Mouse (Mus musculus) heart, embryonic 10.5 days (tissue): ENCODE data around the gene Olfm2. TPM values are rescaled to one million over a fixed set of nuclear protein-coding genes. Genes with fewer than 3 reads are reported as not detected.
A peak's percentile ranks its signal among the peaks of the same experiment; 100 is the strongest.

ENCODE experiments used
- DNase-seq: peaks from one replicate; pipeline ENCODE4 v3.0.0-alpha.2; 2017; ENCODE audit warnings: low spot score
- H3K27ac ChIP-seq: fragments of 300-500 bp; sonication (generic); 2 replicates; pipeline ENCODE4 v1.5.1; 2016; ENCODE audit warnings: mild to moderate bottlenecking
- H3K27me3 ChIP-seq: fragments of 300-500 bp; sonication (generic); 2 replicates; pipeline ENCODE4 v1.6.1; 2016; ENCODE audit warnings: mild to moderate bottlenecking; ENCODE audit not compliant: poor library complexity, insufficient read depth, severe bottlenecking
- H3K36me3 ChIP-seq: fragments of 300-500 bp; sonication (generic); 2 replicates; pipeline ENCODE4 v1.6.1; 2016; ENCODE audit warnings: mild to moderate bottlenecking, moderate library complexity
- H3K4me1 ChIP-seq: fragments of 300-500 bp; sonication (generic); 2 replicates; pipeline ENCODE4 v1.6.1; 2016; ENCODE audit warnings: mild to moderate bottlenecking
- H3K4me3 ChIP-seq: fragments of 300-500 bp; sonication (generic); 2 replicates; pipeline ENCODE4 v1.5.1; 2016; ENCODE audit warnings: mild to moderate bottlenecking, moderate library complexity
- H3K9me3 ChIP-seq: fragments of 300-500 bp; sonication (generic); 2 replicates; pipeline ENCODE4 v1.6.1; 2016; ENCODE audit warnings: mild to moderate bottlenecking, moderate library complexity
- WGBS: fragments of 180-500 bp; shearing (Covaris S2); methylation state at CpG from one replicate; pipeline ENCODE4 v1.1.7; 2016; 5-methylcytosine and 5-hydroxymethylcytosine counted together
- polyA plus RNA-seq: library from polyadenylated mRNA; unstranded; fragments of >200 nt; fragmentation: Nextera tagmentation; extraction: Ambion mirVana; gene quantifications from 2 replicates; pipeline ENCODE4 v1.2.1, GENCODE M21; 2016

Gene Olfm2
- polyA plus RNA-seq: 1.3 and 3.2 TPM in 2 replicates

DNA sequence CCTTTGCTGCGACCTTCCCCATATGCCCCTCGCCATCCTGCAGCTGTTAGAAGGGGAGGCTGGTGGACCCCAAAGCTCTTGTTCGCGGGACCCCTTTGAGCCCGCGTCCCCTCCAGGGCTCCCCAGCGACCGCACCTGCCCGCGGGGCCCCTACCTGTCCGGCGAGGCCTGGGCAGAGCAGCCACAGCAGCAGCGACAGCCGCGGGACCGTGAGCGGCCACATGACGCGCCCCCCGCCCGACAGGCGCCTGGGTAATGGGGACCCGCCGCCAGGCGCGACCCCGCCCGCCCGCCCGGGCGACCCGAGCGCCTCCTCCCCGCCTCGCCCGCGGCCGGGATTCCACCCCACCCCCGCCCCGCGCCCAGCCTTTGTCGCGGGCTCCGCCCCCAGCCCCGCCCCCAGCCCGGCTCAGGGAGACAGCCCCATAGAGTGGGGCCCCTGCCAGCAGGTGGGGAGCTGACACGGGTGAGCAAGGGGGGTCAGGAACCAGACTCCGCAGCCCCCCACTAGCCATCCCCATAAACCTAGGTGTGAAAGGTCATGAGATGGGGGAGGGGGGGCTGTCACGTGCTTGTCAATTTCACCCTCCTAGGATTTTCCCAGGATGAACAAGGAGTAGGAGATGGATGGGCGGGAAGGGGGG lies at the start of gene Olfm2:
TSS of gene Olfm2 (minus strand) at position 333 of the 644 bp plus-strand sequence.
- Histone ChIP-seq H3K4me3 (peak within 1 kb of the TSS; percentile 70), H3K27ac (peak within 1 kb of the TSS; percentile 77), H3K9me3 (no peaks in the 10 kb centered on the region), H3K36me3 (no peaks in the 10 kb centered on the region), H3K4me1 (peaks cover 17% of the 10 kb centered on the region), H3K27me3 (peaks cover 71% of the 10 kb centered on the region)
- no peak for DNase-seq
- under 1% methylated on average over 50 of the region's 50 CpGs for WGBS

DNA sequence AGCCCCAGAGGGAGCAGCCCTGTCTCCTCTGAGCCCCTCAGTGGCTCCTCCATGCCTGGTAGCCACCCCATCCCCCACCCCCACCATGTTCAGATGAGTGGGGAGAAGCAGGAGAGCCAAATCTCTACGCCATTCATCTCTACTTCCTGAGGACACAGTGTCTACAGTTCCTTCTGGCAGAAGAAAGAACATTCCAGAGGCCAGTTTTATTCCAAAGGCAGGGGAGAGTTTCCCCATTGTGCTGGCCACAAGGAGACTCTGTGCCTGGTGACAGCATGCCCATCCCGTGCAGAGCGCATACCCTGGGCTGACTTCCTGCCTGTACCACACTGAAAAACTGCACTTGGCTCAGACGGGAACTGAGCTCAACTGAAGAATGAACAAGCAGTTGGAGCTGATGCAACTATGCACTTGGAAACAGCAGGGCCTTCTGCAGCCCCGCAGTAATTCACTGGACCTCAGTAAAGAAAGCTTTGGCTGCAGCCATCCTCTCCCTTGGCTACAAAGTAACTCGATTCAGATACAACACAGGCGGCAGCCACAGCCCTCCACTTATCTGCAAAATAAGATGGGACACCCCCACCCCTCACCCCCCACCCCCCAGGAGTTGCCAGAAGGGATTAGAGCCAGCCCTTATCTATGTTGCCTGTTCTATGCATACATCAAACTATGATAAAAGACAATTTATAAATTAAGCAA lies 48.1 kb upstream of the Olfm2 start:
- 27% methylated on average over 7 of the region's 7 CpGs for WGBS
- no peak overlapping the region for H3K27ac ChIP-seq
- H3K9me3 ChIP-seq: no peaks in the 10 kb centered on the region
- no peak for DNase-seq
- no peaks in the 10 kb centered on the region for H3K36me3 ChIP-seq
- no peak overlapping the region for H3K4me3 ChIP-seq
- no peaks in the 10 kb centered on the region for H3K27me3 ChIP-seq
- H3K4me1 ChIP-seq: peaks cover 10% of the 10 kb centered on the region; the same call in 1 of the 2 replicates

DNA sequence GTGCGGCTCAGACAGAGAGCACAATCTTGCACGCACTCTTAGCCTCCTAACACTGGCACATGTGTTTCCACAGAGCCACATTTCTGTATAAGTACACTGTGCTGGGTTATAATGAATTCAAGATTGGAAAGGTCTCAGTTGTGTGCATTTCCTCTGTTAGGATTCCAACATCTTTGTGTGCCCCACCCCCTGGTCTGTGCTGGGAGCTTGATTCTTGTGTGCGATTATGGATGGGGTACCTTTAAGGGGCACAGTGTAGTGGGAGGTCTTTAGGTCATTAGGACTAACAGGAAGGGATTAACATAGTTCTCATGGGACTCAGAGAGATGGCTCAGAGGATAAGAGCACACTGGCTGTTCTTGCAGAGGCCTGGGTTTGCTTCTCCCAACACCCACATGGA lies 44.2 kb upstream of the Olfm2 start:
- Histone ChIP-seq H3K4me3 (no peak overlapping the region), H3K36me3 (no peaks in the 10 kb centered on the region), H3K9me3 (no peaks in the 10 kb centered on the region), H3K27me3 (no peaks in the 10 kb centered on the region), H3K4me1 (peaks cover 10% of the 10 kb centered on the region; the same call in 1 of the 2 replicates), H3K27ac (no peak overlapping the region)
- WGBS: 69% methylated on average over 3 of the region's 3 CpGs
- no peak for DNase-seq

DNA sequence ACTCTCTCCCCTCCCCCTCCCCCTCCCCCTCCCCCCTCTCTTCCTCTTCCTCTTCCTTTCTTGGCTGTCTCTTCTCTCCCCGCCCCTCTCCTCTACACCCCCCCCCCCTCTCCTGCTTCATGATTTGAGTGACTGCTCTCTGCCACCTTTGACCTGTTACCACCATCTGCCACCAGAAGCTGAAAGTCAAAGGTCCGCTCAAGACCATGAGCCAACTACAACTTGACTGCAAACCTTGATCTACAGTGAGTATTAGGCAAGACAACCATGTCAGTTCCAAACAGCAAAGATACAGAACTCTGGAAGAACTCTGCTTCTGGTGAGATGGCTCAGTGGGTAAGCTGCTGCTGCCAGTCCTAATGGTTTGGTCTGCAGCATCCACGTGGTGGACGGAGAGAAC lies 43.5 kb upstream of the Olfm2 start:
- Histone ChIP-seq H3K27ac (no peak overlapping the region), H3K27me3 (no peaks in the 10 kb centered on the region), H3K4me1 (peaks cover 10% of the 10 kb centered on the region; the same call in 1 of the 2 replicates), H3K9me3 (no peaks in the 10 kb centered on the region), H3K4me3 (no peak overlapping the region), H3K36me3 (no peaks in the 10 kb centered on the region)
- no peak for DNase-seq
- whole genome bisulfite sequencing: 65% methylated on average over 3 of the region's 4 CpGs

DNA sequence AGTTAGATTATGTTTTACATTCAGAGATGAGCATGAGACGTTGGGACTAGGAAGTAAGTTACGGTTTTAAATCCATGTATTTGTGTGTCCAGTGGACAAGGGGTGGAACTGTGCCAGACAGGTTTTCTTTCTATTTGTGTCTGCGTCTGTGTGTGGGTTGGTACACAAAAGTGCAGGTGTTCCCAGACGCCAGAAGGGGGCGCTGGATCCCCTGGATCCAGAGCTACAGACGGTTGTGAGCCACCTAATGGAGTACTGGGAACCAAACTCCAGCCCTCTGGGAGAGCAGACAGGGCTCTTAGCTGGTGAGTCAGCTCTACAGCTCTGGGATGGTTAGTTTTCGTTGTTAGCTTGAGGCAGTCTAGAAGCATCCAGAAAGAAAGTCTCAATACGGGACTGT lies 41.8 kb upstream of the Olfm2 start:
- WGBS: 69% methylated on average over 8 of the region's 8 CpGs
- Histone ChIP-seq H3K27ac (no peak overlapping the region), H3K36me3 (no peaks in the 10 kb centered on the region), H3K9me3 (no peaks in the 10 kb centered on the region), H3K27me3 (no peaks in the 10 kb centered on the region), H3K4me1 (no peaks in the 10 kb centered on the region), H3K4me3 (no peak overlapping the region)
- DNase-seq: no peak

DNA sequence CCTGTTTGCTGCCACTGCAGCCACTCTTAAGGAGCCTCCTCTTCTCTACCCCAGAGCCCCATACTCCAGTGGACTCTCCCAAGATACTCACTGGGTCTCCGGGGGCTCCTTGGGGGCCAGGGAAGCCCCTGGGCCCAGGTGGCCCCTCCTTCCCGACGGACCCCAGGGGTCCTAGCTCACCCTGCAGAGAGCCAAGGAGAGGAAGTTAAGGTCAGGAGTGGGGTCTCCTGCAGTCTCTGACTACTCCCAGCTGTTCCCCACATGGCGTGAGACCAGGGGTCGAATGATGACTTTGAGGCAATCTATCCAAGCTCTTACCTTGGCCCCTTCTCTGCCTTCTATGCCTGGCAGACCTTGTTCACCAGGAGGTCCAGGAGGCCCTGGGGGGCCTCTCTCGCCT lies 38.9 kb upstream of the Olfm2 start:
- H3K27me3 ChIP-seq: no peaks in the 10 kb centered on the region
- H3K4me1 ChIP-seq: no peaks in the 10 kb centered on the region
- no peaks in the 10 kb centered on the region for H3K36me3 ChIP-seq
- peaks cover 2% of the 10 kb centered on the region; the same call in 1 of the 2 replicates for H3K9me3 ChIP-seq
- 70% methylated on average over 6 of the region's 6 CpGs for WGBS
- H3K27ac ChIP-seq: peak overlapping the region; percentile 4; the same call in 1 of the 2 replicates
- no peak for DNase-seq
- H3K4me3 ChIP-seq: no peak overlapping the region

DNA sequence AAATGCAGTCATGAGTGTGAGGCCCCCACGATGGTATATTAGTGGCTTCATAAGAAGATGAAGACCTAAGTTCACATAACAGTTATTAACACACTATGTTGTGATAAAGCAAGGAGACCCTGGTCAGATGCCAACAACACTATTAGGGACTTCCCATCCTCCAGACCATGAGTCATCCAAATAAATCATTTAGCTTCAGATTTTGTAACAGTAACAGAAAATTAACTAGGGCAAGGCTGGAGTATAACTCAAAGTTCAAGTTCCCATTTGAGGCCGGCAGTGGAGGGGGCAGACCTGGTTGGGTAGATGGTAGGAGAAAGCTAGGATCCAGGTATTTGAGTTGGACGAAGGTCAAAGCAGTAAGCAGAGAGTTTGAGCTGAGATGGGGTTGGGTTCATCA lies 35.1 kb upstream of the Olfm2 start:
- no peak for DNase-seq
- no peak overlapping the region for H3K27ac ChIP-seq
- WGBS: 71% methylated on average over 3 of the region's 3 CpGs
- no peak overlapping the region for H3K4me3 ChIP-seq
- no peaks in the 10 kb centered on the region for H3K4me1 ChIP-seq
- no peaks in the 10 kb centered on the region for H3K27me3 ChIP-seq
- H3K36me3 ChIP-seq: no peaks in the 10 kb centered on the region
- peaks cover 2% of the 10 kb centered on the region; the same call in 1 of the 2 replicates for H3K9me3 ChIP-seq

DNA sequence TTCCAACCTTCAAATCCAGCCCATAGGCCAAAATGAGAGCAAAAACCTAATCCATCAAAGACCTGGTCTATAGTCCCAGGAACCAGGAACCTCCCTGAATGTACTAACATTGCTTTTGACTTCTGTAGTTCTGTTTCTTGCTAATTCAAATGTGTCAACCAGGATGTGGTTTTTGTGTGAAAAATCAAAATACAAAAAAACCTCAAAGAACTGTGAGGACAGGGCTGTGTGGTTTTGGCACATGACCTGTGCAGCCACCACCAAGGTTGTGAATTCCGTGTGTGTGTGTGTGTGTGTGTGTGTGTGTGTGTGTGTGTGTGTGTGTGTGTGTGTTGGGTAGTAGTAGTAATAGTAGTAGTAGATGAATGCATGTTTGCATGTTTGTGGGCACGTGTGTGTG lies 19.1 kb upstream of the Olfm2 start:
- 77% methylated on average over 2 of the region's 2 CpGs for WGBS
- Histone ChIP-seq H3K4me1 (0 out of 2 replicates have a peak, but pooled peaks cover 4% of the 10 kb centered on the region), H3K36me3 (no peaks in the 10 kb centered on the region), H3K9me3 (no peaks in the 10 kb centered on the region), H3K27me3 (no peaks in the 10 kb centered on the region), H3K27ac (no peak overlapping the region), H3K4me3 (no peak overlapping the region)
- DNase-seq: no peak

DNA sequence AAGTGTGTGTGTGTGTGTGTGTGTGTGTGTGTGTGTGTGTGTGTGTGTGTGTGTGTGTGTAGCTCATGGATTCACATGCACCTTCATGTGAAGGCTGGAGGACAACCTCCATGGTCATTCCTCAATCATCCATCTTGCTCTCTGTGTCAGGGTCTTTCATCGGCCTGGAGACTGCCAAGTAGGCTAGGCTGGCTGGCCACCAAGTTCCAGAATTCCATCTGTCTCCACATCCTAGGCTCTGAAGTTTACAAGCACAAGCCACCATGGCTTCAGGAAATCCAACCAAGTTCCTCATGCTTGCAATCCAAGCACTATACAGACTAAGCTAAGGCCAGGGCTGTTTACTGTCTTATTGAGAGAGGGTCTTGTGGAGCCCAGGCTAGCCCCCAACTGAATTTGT lies 16.9 kb upstream of the Olfm2 start:
- no peak for DNase-seq
- H3K36me3 ChIP-seq: no peaks in the 10 kb centered on the region
- H3K27ac ChIP-seq: no peak overlapping the region
- H3K4me3 ChIP-seq: no peak overlapping the region
- H3K9me3 ChIP-seq: no peaks in the 10 kb centered on the region
- 0 out of 2 replicates have a peak, but pooled peaks cover 4% of the 10 kb centered on the region for H3K4me1 ChIP-seq
- no peaks in the 10 kb centered on the region; the same call in 1 of the 2 replicates for H3K27me3 ChIP-seq
- WGBS: 89% methylated on average over 1 of the region's 1 CpGs

DNA sequence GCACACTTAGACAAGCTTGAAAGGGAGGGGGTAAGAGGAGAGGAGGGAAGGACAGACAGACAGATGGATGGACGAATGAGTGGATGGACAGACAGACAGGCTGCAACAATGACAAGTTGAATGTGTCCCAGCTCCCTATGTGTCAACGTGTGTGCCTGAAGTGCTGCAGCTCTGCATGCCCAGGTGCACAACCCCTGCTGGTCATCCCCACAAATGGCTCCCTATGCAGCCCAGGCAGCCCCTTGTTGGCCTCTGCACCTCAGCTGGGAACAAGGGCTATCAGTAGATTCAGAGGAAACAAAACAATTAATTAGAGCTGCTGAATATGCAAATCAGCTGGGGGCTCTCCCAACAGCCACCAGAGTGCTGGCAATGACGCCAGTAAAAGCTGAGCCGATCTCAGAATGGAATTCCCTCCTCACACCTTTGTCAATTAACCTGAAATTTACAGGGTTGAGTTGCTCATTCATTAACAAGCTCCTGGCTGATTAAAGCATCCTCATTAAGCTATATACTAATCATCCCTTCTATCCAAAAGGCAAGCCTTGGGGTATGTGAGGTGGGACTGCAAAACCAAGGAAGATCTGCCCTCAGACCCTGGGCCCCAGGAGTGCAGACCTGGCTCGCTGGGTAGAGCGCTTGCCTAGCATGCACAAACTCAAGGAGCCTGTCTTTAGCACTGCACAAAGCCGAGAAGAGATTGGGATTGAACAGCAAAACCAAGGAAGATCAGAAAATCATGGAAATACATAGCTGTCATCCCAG lies 16.2 kb upstream of the Olfm2 start:
- Histone ChIP-seq H3K27me3 (no peaks in the 10 kb centered on the region; the same call in 1 of the 2 replicates), H3K36me3 (no peaks in the 10 kb centered on the region), H3K27ac (no peak overlapping the region), H3K4me1 (0 out of 2 replicates have a peak, but pooled peaks cover 4% of the 10 kb centered on the region), H3K4me3 (no peak overlapping the region), H3K9me3 (no peaks in the 10 kb centered on the region)
- DNase-seq: no peak
- WGBS: 44% methylated on average over 7 of the region's 7 CpGs

DNA sequence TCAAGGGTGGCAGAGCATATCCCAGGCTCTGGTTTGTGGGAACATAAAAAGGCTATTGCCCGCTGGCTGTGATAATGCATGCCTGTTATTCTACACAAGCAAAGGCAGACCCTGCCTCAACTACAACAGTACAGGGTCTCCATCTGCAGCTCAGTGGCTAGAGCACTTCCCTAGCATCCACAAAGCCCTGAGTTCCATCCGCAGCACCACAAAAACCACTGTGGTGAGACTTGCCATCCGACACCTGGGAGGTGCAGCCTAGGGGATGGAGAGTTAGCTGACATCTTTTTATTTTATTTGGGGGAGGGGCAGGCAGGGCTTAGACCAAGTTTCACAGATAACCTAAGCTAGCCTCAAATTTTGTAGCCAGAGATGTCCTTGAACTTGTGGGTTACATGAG lies 15.2 kb upstream of the Olfm2 start:
- no peaks in the 10 kb centered on the region for H3K36me3 ChIP-seq
- no peak for DNase-seq
- H3K27ac ChIP-seq: no peak overlapping the region
- WGBS: 65% methylated on average over 3 of the region's 3 CpGs
- no peak overlapping the region for H3K4me3 ChIP-seq
- no peaks in the 10 kb centered on the region; the same call in 1 of the 2 replicates for H3K27me3 ChIP-seq
- H3K4me1 ChIP-seq: 0 out of 2 replicates have a peak, but pooled peaks cover 4% of the 10 kb centered on the region
- H3K9me3 ChIP-seq: no peaks in the 10 kb centered on the region

DNA sequence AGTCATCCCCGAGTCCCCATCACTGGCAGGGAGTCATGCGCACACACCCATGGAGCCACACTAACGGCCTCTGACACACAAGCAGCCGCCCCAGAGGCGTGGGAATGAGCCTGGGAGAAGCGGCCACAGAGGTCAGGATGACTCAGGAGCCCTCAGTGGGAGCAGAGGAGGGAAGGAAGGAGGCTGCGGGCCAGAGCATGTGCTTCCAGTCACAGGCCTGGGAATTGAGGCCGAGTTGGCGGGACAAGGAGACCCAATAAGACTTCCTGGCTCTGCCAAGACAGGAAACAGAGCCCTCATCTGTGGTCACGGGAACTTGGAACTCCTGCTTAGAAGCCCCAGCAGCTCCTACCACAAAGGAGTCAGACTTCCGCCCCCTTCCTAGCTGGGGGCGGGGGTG lies 14.7 kb upstream of the Olfm2 start:
- no peaks in the 10 kb centered on the region; the same call in 1 of the 2 replicates for H3K27me3 ChIP-seq
- no peak for DNase-seq
- H3K4me3 ChIP-seq: no peak overlapping the region
- 45% methylated on average over 12 of the region's 12 CpGs for WGBS
- H3K9me3 ChIP-seq: no peaks in the 10 kb centered on the region
- H3K4me1 ChIP-seq: 0 out of 2 replicates have a peak, but pooled peaks cover 4% of the 10 kb centered on the region
- no peak overlapping the region for H3K27ac ChIP-seq
- H3K36me3 ChIP-seq: no peaks in the 10 kb centered on the region

DNA sequence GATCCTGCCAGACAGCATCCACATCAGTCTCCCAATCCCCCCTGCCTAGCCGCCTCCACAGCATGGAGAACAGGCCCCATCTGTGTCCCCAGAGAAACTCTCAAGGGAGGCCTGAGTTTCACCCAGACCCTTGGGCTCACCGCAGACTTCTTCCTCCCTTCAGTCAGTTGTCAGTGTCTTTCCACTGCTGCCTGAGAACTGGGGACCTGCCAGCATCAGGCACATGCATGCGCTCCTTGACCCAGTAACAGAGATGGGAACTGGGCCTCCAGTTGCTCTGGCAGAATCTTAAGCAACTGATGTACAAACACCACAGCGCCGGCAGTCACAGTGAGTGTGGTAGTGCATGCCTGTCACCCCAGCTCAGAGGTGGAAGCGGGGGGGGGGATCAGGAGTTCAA lies 12.7 kb upstream of the Olfm2 start:
- H3K27me3 ChIP-seq: no peaks in the 10 kb centered on the region; the same call in 1 of the 2 replicates
- no peak for DNase-seq
- H3K27ac ChIP-seq: no peak overlapping the region
- H3K4me3 ChIP-seq: no peak overlapping the region
- H3K9me3 ChIP-seq: no peaks in the 10 kb centered on the region
- 0 out of 2 replicates have a peak, but pooled peaks cover 4% of the 10 kb centered on the region for H3K4me1 ChIP-seq
- H3K36me3 ChIP-seq: no peaks in the 10 kb centered on the region
- whole genome bisulfite sequencing: 85% methylated on average over 6 of the region's 6 CpGs
